Mouse (Mus musculus): ENCODE measurements around the gene Gimap1. TPM values are rescaled to one million over a fixed set of nuclear protein-coding genes. Genes with fewer than 3 reads are reported as not detected.

Gimap1 gene
- polyA plus RNA-seq, 1 experiment from 2014 or later, result 15.2 TPM

GRCm38 (mm10) chr6:48737053-48737452 lies 1.8 kb upstream of the Gimap1 start:
- ATAC-seq, result no peak
- Histone ChIP-seq H3K36me3 (ENCODE audit: control insufficient read depth, insufficient read depth) (no peaks in the 10 kb centered on the region), H3K27ac (ENCODE audit: low read depth, low read length) (no peak overlapping the region), H3K4me1 (replicated peaks; ENCODE audit: control insufficient read depth, insufficient read depth, low read length) (peaks cover 12% of the 10 kb centered on the region), H3K9ac (ENCODE audit: low read depth, low read length) (no peak overlapping the region), H3K4me2 (replicated peaks; ENCODE audit: low read depth) (no peak overlapping the region), H3K27me3 (replicated peaks; ENCODE audit: control insufficient read depth, insufficient read depth, low read length) (no peaks in the 10 kb centered on the region), H3K4me3 (ENCODE audit: low read depth, low read length) (no peak overlapping the region), H3K9me3 (ENCODE audit: control insufficient read depth) (no peaks in the 10 kb centered on the region)
- WGBS, result 68% methylated on average over 2 of the region's 2 CpGs
- no peak for TF ChIP-seq CTCF (IDR thresholded peaks at IDR 0.05; ENCODE audit: low read depth)

GRCm38 (mm10) chr6:48737688-48738087 lies 1.2 kb upstream of the Gimap1 start:
- no peak for TF ChIP-seq CTCF (IDR thresholded peaks at IDR 0.05; ENCODE audit: low read depth)
- no peak for ATAC-seq
- H3K27ac ChIP-seq (ENCODE audit: low read depth, low read length), result no peak overlapping the region
- H3K4me2 ChIP-seq (replicated peaks; ENCODE audit: low read depth), result no peak overlapping the region
- no peaks in the 10 kb centered on the region for H3K36me3 ChIP-seq (ENCODE audit: control insufficient read depth, insufficient read depth)
- WGBS, result 89% methylated on average over 5 of the region's 5 CpGs
- H3K9ac ChIP-seq (ENCODE audit: low read depth, low read length), result no peak overlapping the region
- no peak overlapping the region for H3K4me3 ChIP-seq (ENCODE audit: low read depth, low read length)
- H3K4me1 ChIP-seq (replicated peaks; ENCODE audit: control insufficient read depth, insufficient read depth, low read length), result peaks cover 12% of the 10 kb centered on the region
- H3K27me3 ChIP-seq (replicated peaks; ENCODE audit: control insufficient read depth, insufficient read depth, low read length), result no peaks in the 10 kb centered on the region
- no peaks in the 10 kb centered on the region for H3K9me3 ChIP-seq (ENCODE audit: control insufficient read depth)

- H3K4me3 ChIP-seq (ENCODE audit: low read depth, low read length), result no peak overlapping the region; the same call in 1 of the 2 replicates
- H3K27me3 ChIP-seq (replicated peaks; ENCODE audit: control insufficient read depth, insufficient read depth, low read length), result no peaks in the 10 kb centered on the region
- H3K9me3 ChIP-seq (ENCODE audit: control insufficient read depth), result no peaks in the 10 kb centered on the region
- peaks cover 12% of the 10 kb centered on the region for H3K4me1 ChIP-seq (replicated peaks; ENCODE audit: control insufficient read depth, insufficient read depth, low read length)
- WGBS, result 65% methylated on average over 3 of the region's 3 CpGs
- H3K27ac ChIP-seq (ENCODE audit: low read depth, low read length), result no peak overlapping the region
- no peaks in the 10 kb centered on the region for H3K36me3 ChIP-seq (ENCODE audit: control insufficient read depth, insufficient read depth)
- peak overlapping the region; percentile 58; the same call in 1 of the 2 replicates for H3K4me2 ChIP-seq (replicated peaks; ENCODE audit: low read depth)
- no peak overlapping the region for H3K9ac ChIP-seq (ENCODE audit: low read depth, low read length)
- TF ChIP-seq CTCF (IDR thresholded peaks at IDR 0.05; ENCODE audit: low read depth), result no peak
- ATAC-seq, result no peak
Observed at GRCm38 (mm10) chr6:48739780-48740055, 864 bp downstream of the Gimap1 start.

GRCm38 (mm10) chr6:48740501-48741169 lies 1.8 kb downstream of the Gimap1 start:
- H3K9me3 ChIP-seq (ENCODE audit: control insufficient read depth), result no peaks in the 10 kb centered on the region
- no peak for ATAC-seq
- no peak overlapping the region for H3K27ac ChIP-seq (ENCODE audit: low read depth, low read length)
- TF ChIP-seq CTCF (IDR thresholded peaks at IDR 0.05; ENCODE audit: low read depth), result no peak
- H3K36me3 ChIP-seq (ENCODE audit: control insufficient read depth, insufficient read depth), result no peaks in the 10 kb centered on the region
- no peak overlapping the region for H3K4me3 ChIP-seq (ENCODE audit: low read depth, low read length)
- no peak overlapping the region for H3K9ac ChIP-seq (ENCODE audit: low read depth, low read length)
- H3K4me2 ChIP-seq (replicated peaks; ENCODE audit: low read depth), result peak overlapping the region; percentile 85
- H3K4me1 ChIP-seq (replicated peaks; ENCODE audit: control insufficient read depth, insufficient read depth, low read length), result peaks cover 12% of the 10 kb centered on the region
- no peaks in the 10 kb centered on the region for H3K27me3 ChIP-seq (replicated peaks; ENCODE audit: control insufficient read depth, insufficient read depth, low read length)
- WGBS, result 37% methylated on average over 3 of the region's 3 CpGs

DNA sequence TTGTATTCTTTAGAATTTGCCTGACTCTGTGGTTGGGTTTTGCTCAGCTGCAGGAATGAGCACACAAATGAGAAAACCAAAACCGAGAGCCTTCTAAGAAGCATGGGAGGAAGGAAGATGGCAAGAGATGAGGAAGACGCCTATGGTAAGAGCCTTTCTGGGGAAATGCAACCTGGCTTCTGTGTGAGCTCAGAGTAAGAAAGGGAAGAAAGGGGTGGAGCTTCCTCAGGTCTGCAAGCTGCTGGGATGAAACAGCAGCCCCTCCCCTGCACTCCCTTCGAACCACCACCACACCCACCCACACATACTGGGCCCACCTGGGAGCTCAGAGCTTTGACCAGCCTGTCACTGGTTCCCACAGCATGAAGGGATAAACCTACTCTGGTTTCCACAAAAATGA lies 2.4 kb downstream of the Gimap1 start:
- WGBS, result 27% methylated on average over 3 of the region's 3 CpGs
- no peak for ATAC-seq
- Histone ChIP-seq H3K36me3 (ENCODE audit: control insufficient read depth, insufficient read depth) (no peaks in the 10 kb centered on the region), H3K4me3 (ENCODE audit: low read depth, low read length) (no peak overlapping the region), H3K4me1 (replicated peaks; ENCODE audit: control insufficient read depth, insufficient read depth, low read length) (peaks cover 12% of the 10 kb centered on the region), H3K27ac (ENCODE audit: low read depth, low read length) (no peak overlapping the region), H3K9me3 (ENCODE audit: control insufficient read depth) (no peaks in the 10 kb centered on the region), H3K27me3 (replicated peaks; ENCODE audit: control insufficient read depth, insufficient read depth, low read length) (no peaks in the 10 kb centered on the region), H3K4me2 (replicated peaks; ENCODE audit: low read depth) (peak overlapping the region; percentile 85), H3K9ac (ENCODE audit: low read depth, low read length) (no peak overlapping the region)
- TF ChIP-seq CTCF (IDR thresholded peaks at IDR 0.05; ENCODE audit: low read depth), result no peak

- Histone ChIP-seq H3K27me3 (replicated peaks; ENCODE audit: control insufficient read depth, insufficient read depth, low read length) (no peaks in the 10 kb centered on the region), H3K4me3 (ENCODE audit: low read depth, low read length) (peak overlapping the region; percentile 57; the same call in 1 of the 2 replicates), H3K9me3 (ENCODE audit: control insufficient read depth) (no peaks in the 10 kb centered on the region), H3K4me2 (replicated peaks; ENCODE audit: low read depth) (peak overlapping the region; percentile 85), H3K36me3 (ENCODE audit: control insufficient read depth, insufficient read depth) (no peaks in the 10 kb centered on the region), H3K4me1 (replicated peaks; ENCODE audit: control insufficient read depth, insufficient read depth, low read length) (peaks cover 12% of the 10 kb centered on the region), H3K27ac (ENCODE audit: low read depth, low read length) (peak overlapping the region; percentile 36; the same call in 1 of the 2 replicates), H3K9ac (ENCODE audit: low read depth, low read length) (no peak overlapping the region)
- 7% methylated on average over 9 of the region's 9 CpGs for WGBS
- TF ChIP-seq CTCF (IDR thresholded peaks at IDR 0.05; ENCODE audit: low read depth), result no peak
- no peak for ATAC-seq
Observed at GRCm38 (mm10) chr6:48741711-48742206, 2.9 kb downstream of the Gimap1 start.
